Mouse (Mus musculus) midbrain, postnatal 0 days (tissue): Measurements from ENCODE around the gene Smo. TPM values are rescaled to one million over a fixed set of nuclear protein-coding genes. Genes with fewer than 3 reads are reported as not detected.
"Not testable (repeated sequence)": the region's sequence is repeated elsewhere in the genome, so short reads cannot be mapped to it uniquely, and the experiment has no call there.

ENCODE experiments used
- ATAC-seq: fragments of 200-750 bp; cut with Nextera tagmentation; 2 replicates; pipeline ENCODE4 v1.8.0; 2017; ENCODE audit warnings: moderate number of reproducible peaks, mild to moderate bottlenecking, moderate TSS enrichment, moderate library complexity; ENCODE audit not compliant: low FRiP score
- DNase-seq: peaks from one replicate; pipeline ENCODE4 v3.0.0-alpha.2; 2015; ENCODE audit warnings: low spot score
- H3K27ac ChIP-seq: fragments of 300-500 bp; sonication (generic); 2 replicates; pipeline ENCODE4 v1.5.1; 2014; ENCODE audit warnings: low read depth, mild to moderate bottlenecking, low read length, mixed read lengths
- H3K27me3 ChIP-seq: fragments of 300-500 bp; sonication (generic); 2 replicates; pipeline ENCODE4 v1.6.1; 2014; ENCODE audit warnings: low read length, control low read depth, mixed read lengths; ENCODE audit not compliant: insufficient read depth
- H3K36me3 ChIP-seq: fragments of 300-500 bp; sonication (generic); 2 replicates; pipeline ENCODE4 v1.6.1; 2014; ENCODE audit warnings: low read length, control low read depth, mixed read lengths; ENCODE audit not compliant: insufficient read depth
- H3K4me1 ChIP-seq: fragments of 300-500 bp; sonication (generic); 2 replicates; pipeline ENCODE4 v1.6.1; 2014; ENCODE audit warnings: mild to moderate bottlenecking, control low read depth, antibody characterized with exemption, low read length, mixed read lengths; ENCODE audit not compliant: insufficient read depth
- H3K4me2 ChIP-seq: fragments of 300-500 bp; sonication (generic); 2 replicates; pipeline ENCODE4 v1.6.1; 2014; ENCODE audit warnings: low read depth, mild to moderate bottlenecking, low read length, mixed read lengths; ENCODE audit not compliant: poor library complexity, severe bottlenecking
- H3K4me3 ChIP-seq: fragments of 300-500 bp; sonication (generic); 2 replicates; pipeline ENCODE4 v1.5.1; 2014; ENCODE audit warnings: low read depth, mild to moderate bottlenecking, low read length, moderate library complexity
- H3K9ac ChIP-seq: fragments of 300-500 bp; sonication (generic); replicated peaks from 2 replicates; pipeline ENCODE4 v1.6.1; 2014; ENCODE audit warnings: mild to moderate bottlenecking, low read length, moderate library complexity, mixed read lengths; ENCODE audit not compliant: poor library complexity, severe bottlenecking
- H3K9me3 ChIP-seq: fragments of 300-500 bp; sonication (generic); 2 replicates; pipeline ENCODE4 v1.6.1; 2016; ENCODE audit warnings: low read length, control low read depth
- CTCF ChIP-seq: IDR thresholded peaks from 2 replicates; pipeline ENCODE4 v1.5.1; 2016; ENCODE audit warnings: antibody characterized with exemption, mild to moderate bottlenecking
- WGBS: fragments of 180-500 bp; shearing (Covaris S2); extraction: QIAGEN DNeasy Blood & Tissue Kit; methylation state at CpG from one replicate; pipeline ENCODE4 v1.1.7; 2014; 5-methylcytosine and 5-hydroxymethylcytosine counted together
- polyA plus RNA-seq: library from polyadenylated mRNA; unstranded; fragments of >200 nt; fragmentation: Nextera tagmentation; extraction: Ambion mirVana; gene quantifications from 2 replicates; pipeline ENCODE4 v1.2.1, GENCODE M21; 2015
- total RNA-seq: library from RNA; depleted of rRNA; stranded (reverse); fragments of >200 nt; gene quantifications from 2 replicates; pipeline ENCODE4 v1.2.3, GENCODE M21; 2014

The Smo gene
- total and polyA plus RNA-seq, 2 experiments from 2014 or later = 7.8 to 42.3 TPM

- no peaks in the 10 kb centered on the region for H3K9me3 ChIP-seq
- no peaks in the 10 kb centered on the region for H3K4me1 ChIP-seq
- H3K4me2 ChIP-seq = no peak overlapping the region
- 90% methylated on average over 4 of the region's 4 CpGs for WGBS
- no peak overlapping the region for H3K27ac ChIP-seq
- no peak for TF ChIP-seq CTCF
- H3K9ac ChIP-seq = no peak overlapping the region
- ATAC-seq (no peak), DNase-seq (no peak)
- no peaks in the 10 kb centered on the region for H3K27me3 ChIP-seq
- no peaks in the 10 kb centered on the region for H3K36me3 ChIP-seq
- H3K4me3 ChIP-seq = no peak overlapping the region
Observed at GRCm38 (mm10) chr6:29756476-29756875, 21.2 kb downstream of the Smo start.

DNA sequence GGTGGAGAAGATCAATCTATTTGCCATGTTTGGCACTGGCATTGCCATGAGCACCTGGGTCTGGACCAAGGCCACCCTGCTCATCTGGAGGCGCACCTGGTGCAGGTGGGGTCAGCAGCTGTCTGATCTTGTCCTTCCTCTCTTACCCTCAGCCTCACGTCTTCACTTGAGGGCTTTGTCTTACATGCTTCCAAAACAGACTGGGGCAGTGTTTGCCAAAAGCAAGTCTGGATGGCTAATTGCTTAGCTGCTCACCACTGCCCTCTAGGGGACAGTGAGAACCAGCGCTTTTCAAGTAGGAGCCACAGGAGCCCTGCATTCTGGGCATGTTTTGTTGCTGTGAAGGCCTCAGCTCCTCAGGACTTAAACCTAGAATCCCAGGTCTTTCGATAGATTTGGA lies 23.1 kb downstream of the Smo start:
- TF ChIP-seq CTCF = peak; percentile 86
- H3K4me1 ChIP-seq = no peaks in the 10 kb centered on the region

DNA sequence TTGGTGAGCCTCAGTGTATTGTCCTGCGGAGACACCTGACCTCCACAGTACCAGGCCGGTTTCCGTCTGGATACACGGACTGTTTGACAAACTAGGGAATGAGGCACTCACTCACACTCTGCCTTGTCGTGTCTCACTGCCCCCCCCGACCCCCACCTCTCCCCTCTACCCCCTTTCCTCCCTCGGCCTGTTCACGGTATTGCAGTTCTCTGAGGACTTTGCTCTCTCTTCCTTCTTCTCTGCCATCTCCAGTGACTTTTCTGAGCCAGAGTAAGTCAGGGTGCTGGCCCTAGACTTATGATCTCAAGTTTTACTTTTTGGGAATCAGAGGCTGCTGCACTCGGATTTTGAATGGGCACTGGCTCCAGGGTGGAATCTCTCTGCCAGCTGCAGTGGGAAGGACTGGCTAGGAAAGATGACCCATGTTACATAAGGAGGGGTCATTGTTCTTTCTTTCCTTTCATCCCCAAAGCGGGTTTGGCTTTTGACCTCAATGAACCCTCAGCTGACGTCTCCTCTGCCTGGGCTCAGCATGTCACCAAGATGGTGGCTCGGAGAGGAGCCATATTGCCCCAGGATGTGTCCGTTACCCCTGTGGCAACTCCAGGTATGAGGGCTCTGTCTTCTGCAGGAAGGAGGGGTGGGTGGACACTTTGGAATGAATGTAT lies 23.8 kb downstream of the Smo start:
- H3K9me3 ChIP-seq = no peaks in the 10 kb centered on the region
- no peaks in the 10 kb centered on the region for H3K27me3 ChIP-seq
- H3K4me3 ChIP-seq = no peak overlapping the region
- ATAC-seq (no peak), DNase-seq (no peak)
- H3K4me1 ChIP-seq = no peaks in the 10 kb centered on the region
- no peaks in the 10 kb centered on the region for H3K36me3 ChIP-seq
- 87% methylated on average over 13 of the region's 13 CpGs for WGBS
- H3K4me2 ChIP-seq = no peak overlapping the region
- no peak overlapping the region for H3K27ac ChIP-seq
- no peak overlapping the region for H3K9ac ChIP-seq
- TF ChIP-seq CTCF = no peak

More for the DNA sequence above, 23.1 kb downstream of the Smo start:
- Histone ChIP-seq H3K36me3 (no peaks in the 10 kb centered on the region), H3K9ac (no peak overlapping the region), H3K4me2 (no peak overlapping the region), H3K9me3 (no peaks in the 10 kb centered on the region), H3K27me3 (no peaks in the 10 kb centered on the region), H3K4me3 (no peak overlapping the region), H3K27ac (no peak overlapping the region)
- ATAC-seq = 0 out of 2 replicates have a peak, but pooled peaks have one; percentile 14
- DNase-seq = peak; percentile 87
- WGBS = 40% methylated on average over 4 of the region's 4 CpGs

DNA sequence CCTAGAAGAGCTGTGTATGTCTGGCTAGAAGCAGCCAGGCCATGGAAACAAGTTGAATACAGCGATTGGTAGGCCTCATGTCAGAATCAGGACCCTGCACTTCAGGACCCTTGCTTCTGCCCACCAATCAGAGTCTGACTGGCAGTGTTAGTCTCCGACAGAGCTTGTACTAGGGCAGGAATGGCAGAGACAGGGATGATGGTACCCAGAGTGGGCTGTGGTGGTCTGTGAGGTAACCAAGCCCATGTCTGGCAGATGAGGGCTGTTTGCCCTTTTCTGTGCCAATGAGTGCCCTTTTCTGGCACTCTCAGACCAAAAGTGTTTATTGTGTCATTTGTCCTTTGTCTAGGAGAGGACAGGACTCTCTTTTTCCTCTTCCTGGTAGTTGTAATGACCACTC lies 25.1 kb downstream of the Smo start:
- H3K4me2 ChIP-seq, ATAC-seq, H3K27me3 ChIP-seq, DNase-seq, H3K9ac ChIP-seq, H3K27ac ChIP-seq, H3K4me3 ChIP-seq, H3K4me1 ChIP-seq, H3K9me3 ChIP-seq, H3K36me3 ChIP-seq: not testable (repeated sequence)
- WGBS = 82% methylated on average over 2 of the region's 2 CpGs

- no peak overlapping the region for H3K4me3 ChIP-seq
- no peak overlapping the region for H3K9ac ChIP-seq
- TF ChIP-seq CTCF = no peak
- ATAC-seq = no peak
- H3K9me3 ChIP-seq = no peaks in the 10 kb centered on the region
- WGBS = 90% methylated on average over 4 of the region's 4 CpGs
- H3K27ac ChIP-seq = no peak overlapping the region
- no peaks in the 10 kb centered on the region for H3K27me3 ChIP-seq
- H3K4me1 ChIP-seq = no peaks in the 10 kb centered on the region
- H3K4me2 ChIP-seq = no peak overlapping the region
- no peak for DNase-seq
- H3K36me3 ChIP-seq = no peaks in the 10 kb centered on the region
Observed at GRCm38 (mm10) chr6:29761282-29761681, 26.0 kb downstream of the Smo start.

DNA sequence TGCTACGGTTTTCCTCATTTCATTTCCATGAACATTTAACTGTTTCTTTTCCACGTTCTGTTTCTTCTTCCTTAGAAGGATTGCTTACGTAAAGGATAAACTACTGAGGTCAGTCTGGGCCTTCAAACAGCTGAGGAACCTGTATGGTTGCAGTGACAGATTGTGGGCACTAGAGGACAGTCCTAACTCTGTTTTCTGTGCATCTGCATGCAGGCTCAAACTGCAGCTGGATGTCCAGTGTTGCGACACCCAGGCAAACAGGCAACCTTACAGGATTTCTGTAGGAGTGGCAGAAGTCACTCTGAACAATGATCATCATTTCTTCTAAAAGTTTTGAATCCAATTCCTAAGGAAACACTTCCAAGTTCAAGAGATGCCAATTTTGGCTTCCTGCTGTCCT lies 27.2 kb downstream of the Smo start:
- Histone ChIP-seq H3K4me2 (no peak overlapping the region), H3K27ac (no peak overlapping the region), H3K27me3 (no peaks in the 10 kb centered on the region), H3K4me3 (no peak overlapping the region), H3K4me1 (no peaks in the 10 kb centered on the region), H3K9me3 (no peaks in the 10 kb centered on the region), H3K36me3 (no peaks in the 10 kb centered on the region), H3K9ac (no peak overlapping the region)
- peak; percentile 70 for TF ChIP-seq CTCF
- peak; percentile 39 for DNase-seq
- 61% methylated on average over 4 of the region's 4 CpGs for WGBS
- no peak for ATAC-seq
